Comparison of ENCODE assay signal across 10 mouse cellular contexts in the genomic region with DNA sequence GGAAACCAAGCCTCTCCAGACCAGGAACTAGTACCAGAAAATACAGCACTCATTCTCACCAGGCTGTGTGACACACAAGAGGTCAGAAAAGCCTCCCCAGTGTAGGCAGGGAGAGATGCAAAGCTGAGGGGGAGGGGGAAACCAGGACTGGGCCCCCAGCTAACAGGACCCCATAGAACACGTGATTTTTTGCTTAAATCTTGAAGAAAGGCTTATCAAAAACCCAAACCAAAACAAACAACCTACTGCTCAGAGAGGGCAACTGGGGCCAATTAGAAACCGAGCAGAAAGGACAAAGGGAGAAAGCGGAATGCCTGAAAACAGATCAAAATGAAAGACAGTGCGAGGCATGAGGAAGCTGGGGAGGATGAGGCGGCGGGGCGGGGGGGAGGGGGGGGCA. TPM values are rescaled to one million over a fixed set of nuclear protein-coding genes. Genes with fewer than 3 reads are reported as not detected.
DNase-seq lines count a peak whose midpoint lies in the region; ATAC-seq lines count a peak whose summit lies in the region.
"Had no signal": no experiment of that assay in that cellular context is flagged by ENCODE, and none has a peak within 500 bp of the region (broad histone marks: within the 10 kb centered on the region; RNA-seq: fewer than 3 reads in every experiment).

No protein-coding gene starts in this region.

- H3K4me3 ChIP-seq in heart, embryonic 14.5 days (ENCODE audit: control insufficient read depth in 1 of 2, insufficient read depth in 1 of 2, low read depth in 1 of 2, low read length in 2 of 2) = peak overlapping the region; percentile 68 to 95
- H3K4me3 ChIP-seq in hindbrain, embryonic 12.5 days = peak overlapping the region; percentile 63
- H3K4me3 ChIP-seq in midbrain, embryonic 13.5 days (replicated peaks) = peak overlapping the region; percentile 70

- H3K9ac ChIP-seq in heart, embryonic 14.5 days (ENCODE audit: low read length) = peak overlapping the region; percentile 83
- H3K9ac ChIP-seq in hindbrain, embryonic 12.5 days = peak overlapping the region; percentile 90
- peak overlapping the region; percentile 90 for H3K9ac ChIP-seq in midbrain, embryonic 13.5 days (replicated peaks)

- 2% methylated on average over 7 of the region's 7 CpGs for whole genome bisulfite sequencing in heart, embryonic 14.5 days
- WGBS in hindbrain, embryonic 12.5 days = 0% methylated on average over 6 of the region's 7 CpGs
- 0% methylated on average over 7 of the region's 7 CpGs for WGBS in midbrain, embryonic 13.5 days

- ATAC-seq in heart, embryonic 14.5 days (ENCODE audit: insufficient number of reproducible peaks, insufficient read depth, low FRiP score, low read depth) = no peak
- ATAC-seq in hindbrain, embryonic 12.5 days (ENCODE audit: low FRiP score) = 0 out of 2 replicates have a peak, but pooled peaks have one; percentile 38
- no peak for ATAC-seq in midbrain, embryonic 13.5 days
- ATAC-seq in inflammation-experienced regulatory T-cells, adult 6 months = no peak

- H3K27ac ChIP-seq in heart, embryonic 14.5 days (replicated peaks in 1 of 2; ENCODE audit: control insufficient read depth in 1 of 2, insufficient read depth in 1 of 2, low read depth in 2 of 2, low read length in 2 of 2) = peak overlapping the region; percentile 19 to 85; a peak in 3 of 4 replicates
- H3K27ac ChIP-seq in hindbrain, embryonic 12.5 days = peak overlapping the region; percentile 85
- H3K27ac ChIP-seq in midbrain, embryonic 13.5 days = peak overlapping the region; percentile 86

- H3K27me3 ChIP-seq in heart, embryonic 14.5 days (ENCODE audit: control insufficient read depth, insufficient read depth, low read length) = no peaks in the 10 kb centered on the region
- no peaks in the 10 kb centered on the region for H3K27me3 ChIP-seq in hindbrain, embryonic 12.5 days
- no peaks in the 10 kb centered on the region for H3K27me3 ChIP-seq in midbrain, embryonic 13.5 days

- no peak for DNase-seq in heart, postnatal 14 days
- DNase-seq in R1 (ENCODE audit: low read depth, low spot score) = peak; percentile 33
- DNase-seq in urinary bladder, postnatal 36 days (ENCODE audit: low spot score in 2 of 2) = no peak
- no peak for DNase-seq in frontal cortex, postnatal 14 days (ENCODE audit: low spot score in 2 of 2)

- peak overlapping the region; percentile 90 for H3K4me2 ChIP-seq in heart, embryonic 14.5 days (ENCODE audit: low read length)
- peak overlapping the region; percentile 92 for H3K4me2 ChIP-seq in hindbrain, embryonic 12.5 days (replicated peaks)
- H3K4me2 ChIP-seq in midbrain, embryonic 13.5 days (replicated peaks) = peak overlapping the region; percentile 94

- H3K9me3 ChIP-seq in heart, embryonic 14.5 days (ENCODE audit: control insufficient read depth, low read length) = no peaks in the 10 kb centered on the region
- H3K9me3 ChIP-seq in hindbrain, embryonic 12.5 days (replicated peaks) = no peaks in the 10 kb centered on the region
- no peaks in the 10 kb centered on the region for H3K9me3 ChIP-seq in midbrain, embryonic 13.5 days

- peaks cover 74% of the 10 kb centered on the region for H3K36me3 ChIP-seq in heart, embryonic 14.5 days (ENCODE audit: control insufficient read depth, insufficient read depth, low read length)
- peaks cover 61% of the 10 kb centered on the region for H3K36me3 ChIP-seq in hindbrain, embryonic 12.5 days
- peaks cover 61% of the 10 kb centered on the region for H3K36me3 ChIP-seq in midbrain, embryonic 13.5 days

- intact Hi-C loops in heart, postnatal 14 days (cut with DNase I) = loop anchor here (5.0 kb wide), 1 partner anchor 35 kb away; a partner anchor contains a TSS

- H3K4me1 ChIP-seq in heart, embryonic 14.5 days (ENCODE audit: control insufficient read depth in 2 of 2, insufficient read depth in 2 of 2, low read length in 2 of 2) = peaks cover 11 to 23% of the 10 kb centered on the region in 2 experiments
- H3K4me1 ChIP-seq in hindbrain, embryonic 12.5 days = peaks cover 48% of the 10 kb centered on the region
- peaks cover 55% of the 10 kb centered on the region for H3K4me1 ChIP-seq in midbrain, embryonic 13.5 days (replicated peaks)

RNA-seq across cellular contexts. Expression of a gene that starts 11.6 kb away (rescaled TPM):
- 1.3 and 2.0 TPM in 2 replicates for polyA plus RNA-seq in heart, embryonic 14.5 days (2014; fragmentation: Nextera tagmentation; extraction: Ambion mirVana)
- 1 to 10 TPM; 1.1 to 1.6 TPM for total RNA-seq in heart, postnatal 14 days (2021)
- 10.3 and 10.9 TPM in 2 replicates for polyA plus RNA-seq in hindbrain, embryonic 12.5 days (2016; fragmentation: Nextera tagmentation; extraction: Ambion mirVana)
- polyA plus RNA-seq in midbrain, embryonic 13.5 days (2015; fragmentation: Nextera tagmentation; extraction: Ambion mirVana) = 9.5 and 12.3 TPM in 2 replicates
- under 1 TPM; 0.12 to 0.42 (median 0.15) TPM for polyA plus RNA-seq in inflammation-experienced regulatory T-cells, adult 6 months (2017; shearing (Covaris generic))

RNA-seq across cellular contexts. Expression of a gene that starts 12.0 kb away (rescaled TPM):
- polyA plus RNA-seq in heart, embryonic 14.5 days (2014; fragmentation: Nextera tagmentation; extraction: Ambion mirVana) = not detected in 2 replicates
- not detected for total RNA-seq in heart, postnatal 14 days (2021)
- not detected in 2 replicates for polyA plus RNA-seq in hindbrain, embryonic 12.5 days (2016; fragmentation: Nextera tagmentation; extraction: Ambion mirVana)
- polyA plus RNA-seq in midbrain, embryonic 13.5 days (2015; fragmentation: Nextera tagmentation; extraction: Ambion mirVana) = not detected in 2 replicates
- not detected for polyA plus RNA-seq in inflammation-experienced regulatory T-cells, adult 6 months (2017; shearing (Covaris generic))
- total RNA-seq: heart, postnatal 10 days had no signal
- polyA plus RNA-seq: testis, adult 2 months had no signal

RNA-seq across cellular contexts. Expression of a gene that starts 31.6 kb away (rescaled TPM):
- not detected in 2 replicates for polyA plus RNA-seq in heart, embryonic 14.5 days (2014; fragmentation: Nextera tagmentation; extraction: Ambion mirVana)
- total RNA-seq in heart, postnatal 14 days (2021) = 1 to 10 TPM in 1 of 2 experiments, not detected in 1; 1.1 TPM
- polyA plus RNA-seq in hindbrain, embryonic 12.5 days (2016; fragmentation: Nextera tagmentation; extraction: Ambion mirVana) = not detected in 2 replicates
- 0.15 TPM in 1 of 2 replicates, not detected in the other for polyA plus RNA-seq in midbrain, embryonic 13.5 days (2015; fragmentation: Nextera tagmentation; extraction: Ambion mirVana)
- polyA plus RNA-seq in inflammation-experienced regulatory T-cells, adult 6 months (2017; shearing (Covaris generic)) = not detected
- total RNA-seq: heart, postnatal 10 days had no signal

RNA-seq across cellular contexts. Expression of a gene that starts 33.2 kb away (rescaled TPM):
- 47.3 and 49.8 TPM in 2 replicates for polyA plus RNA-seq in heart, embryonic 14.5 days (2014; fragmentation: Nextera tagmentation; extraction: Ambion mirVana)
- total RNA-seq in heart, postnatal 14 days (2021) = 10 to 100 TPM; 17.2 to 18.6 TPM
- polyA plus RNA-seq in hindbrain, embryonic 12.5 days (2016; fragmentation: Nextera tagmentation; extraction: Ambion mirVana) = 83.3 and 86.4 TPM in 2 replicates
- polyA plus RNA-seq in midbrain, embryonic 13.5 days (2015; fragmentation: Nextera tagmentation; extraction: Ambion mirVana) = 75.4 and 76.6 TPM in 2 replicates
- polyA plus RNA-seq in inflammation-experienced regulatory T-cells, adult 6 months (2017; shearing (Covaris generic)) = 10 to 100 TPM; 87.2 to 94.2 (median 92.9) TPM

RNA-seq across cellular contexts. Expression of a gene that starts 33.9 kb away (rescaled TPM):
- polyA plus RNA-seq in heart, embryonic 14.5 days (2014; fragmentation: Nextera tagmentation; extraction: Ambion mirVana) = 69.1 and 81.1 TPM in 2 replicates
- 100 to 1,000 TPM; 105 to 106 TPM for total RNA-seq in heart, postnatal 14 days (2021)
- 158 and 168 TPM in 2 replicates for polyA plus RNA-seq in hindbrain, embryonic 12.5 days (2016; fragmentation: Nextera tagmentation; extraction: Ambion mirVana)
- 185 and 187 TPM in 2 replicates for polyA plus RNA-seq in midbrain, embryonic 13.5 days (2015; fragmentation: Nextera tagmentation; extraction: Ambion mirVana)
- polyA plus RNA-seq in inflammation-experienced regulatory T-cells, adult 6 months (2017; shearing (Covaris generic)) = 100 to 1,000 TPM; 108 to 175 (median 154) TPM
